10 mouse cellular contexts compared by ENCODE assay signal in the genomic region with DNA sequence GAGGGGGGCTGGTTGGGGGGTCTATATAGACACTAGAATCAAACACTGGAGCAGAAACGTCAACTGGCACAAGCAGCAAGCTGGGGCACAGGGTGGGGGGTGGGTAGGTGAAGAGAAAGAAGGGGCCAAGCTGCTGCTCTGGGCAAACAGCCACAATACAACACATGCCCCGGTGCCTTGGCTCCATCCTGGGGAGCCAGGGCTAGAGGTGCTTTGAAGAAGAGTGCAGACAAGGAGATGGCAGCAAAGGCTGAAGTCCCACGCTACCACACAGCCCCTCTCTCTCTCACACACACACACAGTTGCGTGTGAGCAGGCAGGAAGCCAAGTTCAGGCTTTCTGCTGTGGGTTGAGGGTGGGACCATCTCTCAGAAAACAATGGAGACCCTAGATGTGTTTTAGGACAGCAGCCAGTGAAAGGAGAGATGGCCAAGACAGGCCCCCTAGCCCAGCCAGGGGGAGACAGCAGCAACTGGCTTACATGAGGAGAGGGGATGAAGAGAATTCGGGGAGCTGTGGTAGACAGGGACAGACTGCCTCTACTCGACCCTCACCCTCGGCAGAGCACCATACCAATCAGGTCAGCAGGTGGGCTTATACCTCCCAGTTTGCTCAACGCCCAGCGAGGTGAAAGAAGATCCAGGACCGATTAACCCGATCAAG. TPM values are rescaled to one million over a fixed set of nuclear protein-coding genes. Genes with fewer than 3 reads are reported as not detected.
DNase-seq lines count a peak whose midpoint lies in the region; ATAC-seq and TF ChIP-seq lines count a peak whose summit lies in the region.
"Had no signal": no experiment of that assay in that cellular context is flagged by ENCODE, and none has a peak within 500 bp of the region (broad histone marks: within the 10 kb centered on the region; RNA-seq: fewer than 3 reads in every experiment).

No protein-coding gene starts in this region.

- no peak overlapping the region for H3K4me3 ChIP-seq in intestine, embryonic 15.5 days (replicated peaks)
- H3K4me3 ChIP-seq in intestine, postnatal 0 days (ENCODE audit: low read depth, low read length): no peak overlapping the region
- no peak overlapping the region for H3K4me3 ChIP-seq in hindbrain, embryonic 15.5 days
- no peak overlapping the region for H3K4me3 ChIP-seq in liver, postnatal 0 days (ENCODE audit: low read depth, low read length)

- no peak for ATAC-seq in cerebellum, adult (ENCODE audit: insufficient number of reproducible peaks, low FRiP score, low TSS enrichment)
- no peak; the same call in 1 of the 2 replicates for ATAC-seq in intestine, embryonic 15.5 days
- no peak for ATAC-seq in intestine, postnatal 0 days
- ATAC-seq in hindbrain, embryonic 15.5 days (ENCODE audit: low FRiP score, low read depth): peak; percentile 83
- ATAC-seq in liver, postnatal 0 days: no peak

- H3K27me3 ChIP-seq in intestine, embryonic 15.5 days (replicated peaks): no peaks in the 10 kb centered on the region
- H3K27me3 ChIP-seq in intestine, postnatal 0 days (replicated peaks; ENCODE audit: control insufficient read depth, insufficient read depth, low read length): no peaks in the 10 kb centered on the region
- H3K27me3 ChIP-seq in hindbrain, embryonic 15.5 days: no peaks in the 10 kb centered on the region
- no peaks in the 10 kb centered on the region for H3K27me3 ChIP-seq in liver, postnatal 0 days (ENCODE audit: insufficient read depth, low read length)

- H3K36me3 ChIP-seq in intestine, embryonic 15.5 days: peaks cover 49% of the 10 kb centered on the region
- peaks cover 85% of the 10 kb centered on the region for H3K36me3 ChIP-seq in intestine, postnatal 0 days (ENCODE audit: control insufficient read depth, insufficient read depth)
- peaks cover 44% of the 10 kb centered on the region for H3K36me3 ChIP-seq in hindbrain, embryonic 15.5 days
- H3K36me3 ChIP-seq in liver, postnatal 0 days (replicated peaks; ENCODE audit: insufficient read depth, low read length): peaks cover 38% of the 10 kb centered on the region

- TF ChIP-seq EP300 in liver, postnatal 0 days (IDR thresholded peaks at IDR 0.05; ENCODE audit: low read depth): no peak

- 72% methylated on average over 11 of the region's 11 CpGs for WGBS in intestine, embryonic 15.5 days
- WGBS in intestine, postnatal 0 days: 77% methylated on average over 11 of the region's 11 CpGs
- 59% methylated on average over 11 of the region's 11 CpGs for WGBS in hindbrain, embryonic 15.5 days
- 72% methylated on average over 11 of the region's 11 CpGs for WGBS in liver, postnatal 0 days (ENCODE audit: insufficient replicate concordance)

- DNase-seq in cerebellum, adult 11-12 months: peak; percentile 40
- DNase-seq in brain, adult 2 months (ENCODE audit: low read depth, low spot score): peak; percentile 38
- no peak for DNase-seq in adrenal gland, postnatal 36 days
- no peak for DNase-seq in liver, postnatal 0 days
- DNase-seq: layer of hippocampus, adult 9-11 months had no signal

- H3K4me2 ChIP-seq in intestine, embryonic 15.5 days (replicated peaks): no peak overlapping the region
- H3K4me2 ChIP-seq in intestine, postnatal 0 days (replicated peaks; ENCODE audit: low read depth): no peak overlapping the region
- H3K4me2 ChIP-seq in hindbrain, embryonic 15.5 days: no peak overlapping the region
- H3K4me2 ChIP-seq in liver, postnatal 0 days (ENCODE audit: low read depth, low read length): no peak overlapping the region

- H3K9ac ChIP-seq in intestine, embryonic 15.5 days: no peak overlapping the region
- H3K9ac ChIP-seq in intestine, postnatal 0 days (ENCODE audit: low read depth, low read length): no peak overlapping the region
- no peak overlapping the region for H3K9ac ChIP-seq in hindbrain, embryonic 15.5 days
- no peak overlapping the region for H3K9ac ChIP-seq in liver, postnatal 0 days (replicated peaks)

- H3K9me3 ChIP-seq in intestine, embryonic 15.5 days: no peaks in the 10 kb centered on the region
- no peaks in the 10 kb centered on the region for H3K9me3 ChIP-seq in intestine, postnatal 0 days (ENCODE audit: control insufficient read depth)
- H3K9me3 ChIP-seq in hindbrain, embryonic 15.5 days: no peaks in the 10 kb centered on the region
- H3K9me3 ChIP-seq in liver, postnatal 0 days (ENCODE audit: low read length): no peaks in the 10 kb centered on the region

- peak overlapping the region; percentile 27; the same call in 1 of the 2 replicates for H3K27ac ChIP-seq in intestine, embryonic 15.5 days
- H3K27ac ChIP-seq in intestine, postnatal 0 days (ENCODE audit: low read depth, low read length): no peak overlapping the region
- peak overlapping the region; percentile 76 for H3K27ac ChIP-seq in hindbrain, embryonic 15.5 days (replicated peaks)
- H3K27ac ChIP-seq in liver, postnatal 0 days (ENCODE audit: low read depth): no peak overlapping the region
- H3K27ac ChIP-seq: macrophage had no signal

- peaks cover 11% of the 10 kb centered on the region; the same call in 1 of the 2 replicates for H3K4me1 ChIP-seq in intestine, embryonic 15.5 days (replicated peaks)
- peaks cover 4% of the 10 kb centered on the region; the same call in 1 of the 2 replicates for H3K4me1 ChIP-seq in intestine, postnatal 0 days (replicated peaks; ENCODE audit: control insufficient read depth, insufficient read depth, low read length)
- H3K4me1 ChIP-seq in hindbrain, embryonic 15.5 days (replicated peaks): peaks cover 37% of the 10 kb centered on the region
- no peaks in the 10 kb centered on the region for H3K4me1 ChIP-seq in liver, postnatal 0 days (ENCODE audit: insufficient read depth)

- no peak for TF ChIP-seq CTCF in intestine, postnatal 0 days (IDR thresholded peaks at IDR 0.05; ENCODE audit: low read depth)
- no peak for TF ChIP-seq CTCF in liver, postnatal 0 days (IDR thresholded peaks at IDR 0.05; ENCODE audit: low read depth)

RNA-seq across cellular contexts. Expression of a gene that starts 16.7 kb away (rescaled TPM):
- 28.2 and 31.8 TPM in 2 replicates for polyA plus RNA-seq in intestine, embryonic 15.5 days (2015; fragmentation: Nextera tagmentation; extraction: Ambion mirVana)
- polyA plus RNA-seq in intestine, postnatal 0 days (2015; fragmentation: Nextera tagmentation; extraction: Ambion mirVana): 11.7 and 15.0 TPM in 2 replicates
- 9.2 and 9.8 TPM in 2 replicates for polyA plus RNA-seq in hindbrain, embryonic 15.5 days (2015; fragmentation: Nextera tagmentation; extraction: Ambion mirVana)
- total RNA-seq in adrenal gland, postnatal 36 days (2021): 10 to 100 TPM; 68.4 to 87.6 TPM
- 9.2 TPM in 2 replicates for polyA plus RNA-seq in liver, postnatal 0 days (2015; fragmentation: Nextera tagmentation; extraction: Ambion mirVana)

RNA-seq across cellular contexts. Expression of a gene that starts 19.1 kb away (rescaled TPM):
- polyA plus RNA-seq in intestine, embryonic 15.5 days (2015; fragmentation: Nextera tagmentation; extraction: Ambion mirVana): 20.7 and 24.3 TPM in 2 replicates
- 26.3 and 26.7 TPM in 2 replicates for polyA plus RNA-seq in intestine, postnatal 0 days (2015; fragmentation: Nextera tagmentation; extraction: Ambion mirVana)
- polyA plus RNA-seq in hindbrain, embryonic 15.5 days (2015; fragmentation: Nextera tagmentation; extraction: Ambion mirVana): 87.9 and 93.5 TPM in 2 replicates
- total RNA-seq in adrenal gland, postnatal 36 days (2021): 10 to 100 TPM; 34.4 to 42.4 TPM
- polyA plus RNA-seq in liver, postnatal 0 days (2015; fragmentation: Nextera tagmentation; extraction: Ambion mirVana): 9.2 and 10.0 TPM in 2 replicates

RNA-seq across cellular contexts. Expression of a gene that starts 27.3 kb away (rescaled TPM):
- polyA plus RNA-seq in intestine, embryonic 15.5 days (2015; fragmentation: Nextera tagmentation; extraction: Ambion mirVana): 10.9 and 12.7 TPM in 2 replicates
- 27.8 and 29.1 TPM in 2 replicates for polyA plus RNA-seq in intestine, postnatal 0 days (2015; fragmentation: Nextera tagmentation; extraction: Ambion mirVana)
- polyA plus RNA-seq in hindbrain, embryonic 15.5 days (2015; fragmentation: Nextera tagmentation; extraction: Ambion mirVana): 3.3 and 5.6 TPM in 2 replicates
- total RNA-seq in adrenal gland, postnatal 36 days (2021): 10 to 100 TPM; 43.4 to 51.3 TPM
- 4.8 and 5.9 TPM in 2 replicates for polyA plus RNA-seq in liver, postnatal 0 days (2015; fragmentation: Nextera tagmentation; extraction: Ambion mirVana)
- polyA plus RNA-seq: macrophage had no signal

RNA-seq across cellular contexts. Expression of a gene that starts 33.4 kb away (rescaled TPM):
- 12.0 and 14.3 TPM in 2 replicates for polyA plus RNA-seq in intestine, embryonic 15.5 days (2015; fragmentation: Nextera tagmentation; extraction: Ambion mirVana)
- 52.7 and 56.7 TPM in 2 replicates for polyA plus RNA-seq in intestine, postnatal 0 days (2015; fragmentation: Nextera tagmentation; extraction: Ambion mirVana)
- polyA plus RNA-seq in hindbrain, embryonic 15.5 days (2015; fragmentation: Nextera tagmentation; extraction: Ambion mirVana): 0.06 and 0.09 TPM in 2 replicates
- total RNA-seq in adrenal gland, postnatal 36 days (2021): under 1 TPM; 0.40 to 0.49 TPM
- 10.9 and 13.6 TPM in 2 replicates for polyA plus RNA-seq in liver, postnatal 0 days (2015; fragmentation: Nextera tagmentation; extraction: Ambion mirVana)

RNA-seq across cellular contexts. Expression of a gene that starts 43.3 kb away (rescaled TPM):
- polyA plus RNA-seq in intestine, embryonic 15.5 days (2015; fragmentation: Nextera tagmentation; extraction: Ambion mirVana): 122 and 124 TPM in 2 replicates
- 47.8 and 53.0 TPM in 2 replicates for polyA plus RNA-seq in intestine, postnatal 0 days (2015; fragmentation: Nextera tagmentation; extraction: Ambion mirVana)
- 77.1 and 79.3 TPM in 2 replicates for polyA plus RNA-seq in hindbrain, embryonic 15.5 days (2015; fragmentation: Nextera tagmentation; extraction: Ambion mirVana)
- 100 to 1,000 TPM; 225 to 261 TPM for total RNA-seq in adrenal gland, postnatal 36 days (2021)
- 30.9 and 32.2 TPM in 2 replicates for polyA plus RNA-seq in liver, postnatal 0 days (2015; fragmentation: Nextera tagmentation; extraction: Ambion mirVana)

Comparison
In these comparisons a context has a peak if more than half of its experiments do, and no peak if none do; other contexts are left out.
1. H3K27ac ChIP-seq: peak in intestine, embryonic 15.5 days (single experiment) and hindbrain, embryonic 15.5 days (single experiment); none in intestine, postnatal 0 days (single experiment) and liver, postnatal 0 days (single experiment).
2. DNase-seq: peak in cerebellum, adult 11-12 months (single experiment) and brain, adult 2 months (single experiment); none in adrenal gland, postnatal 36 days (0 of 2) and liver, postnatal 0 days (single experiment).